Mouse (Mus musculus) C2C12 (cell line): Measurements from ENCODE around the gene Tmem131l. TPM values are rescaled to one million over a fixed set of nuclear protein-coding genes. Genes with fewer than 3 reads are reported as not detected.

Source experiments
- H3K27me3 ChIP-seq: one replicate; pipeline ENCODE4 v1.6.1; 2011; ENCODE audit not compliant: control insufficient read depth, insufficient read depth, insufficient read length
- H3K36me3 ChIP-seq: one replicate; pipeline ENCODE4 v1.6.1; 2011; ENCODE audit not compliant: control insufficient read depth, insufficient read depth
- H3K4me3 ChIP-seq: one replicate; pipeline ENCODE4 v1.5.1; 2011; ENCODE audit warnings: mild to moderate bottlenecking, control low read depth; ENCODE audit not compliant: poor library complexity, insufficient read depth, severe bottlenecking
- H3K79me2 ChIP-seq: one replicate; pipeline ENCODE4 v1.6.1; 2011; ENCODE audit not compliant: control insufficient read depth, insufficient read depth
- H3K79me3 ChIP-seq: one replicate; pipeline ENCODE4 v1.6.1; 2011; ENCODE audit warnings: low read depth, control low read depth
- H3ac ChIP-seq: one replicate; pipeline ENCODE3; 2011; ENCODE audit warnings: low read depth; ENCODE audit not compliant: control insufficient read depth, insufficient read length
- CEBPB ChIP-seq: IDR thresholded peaks from one replicate; pipeline ENCODE4 v1.6.1; 2011; ENCODE audit warnings: low read depth, mild to moderate bottlenecking, control low read depth, moderate library complexity
- CTCF ChIP-seq: IDR thresholded peaks from one replicate; pipeline ENCODE4 v1.5.1; 2011; ENCODE audit not compliant: control insufficient read depth, insufficient read depth, insufficient read length
- FOSL1 ChIP-seq: IDR thresholded peaks from one replicate; pipeline ENCODE4 v1.8.0; 2011; ENCODE audit warnings: mild to moderate bottlenecking, low read length; ENCODE audit not compliant: poor library complexity, insufficient read depth, severe bottlenecking
- MAX ChIP-seq: IDR thresholded peaks from one replicate; pipeline ENCODE4 v1.6.1; 2011; ENCODE audit warnings: mild to moderate bottlenecking, control low read depth
- MYOD1 ChIP-seq: IDR thresholded peaks from one replicate; pipeline ENCODE4 v1.6.1; 2011; ENCODE audit warnings: low read depth; ENCODE audit not compliant: control insufficient read depth, insufficient read length
- MYOG ChIP-seq: IDR thresholded peaks from one replicate; pipeline ENCODE4 v1.6.1; 2011; ENCODE audit not compliant: control insufficient read depth, insufficient read length; ENCODE audit errors: extremely low read depth
- USF1 ChIP-seq: IDR thresholded peaks from one replicate; pipeline ENCODE4 v1.6.1; 2011; ENCODE audit warnings: low read depth, mild to moderate bottlenecking, control low read depth, moderate library complexity
- polyA plus RNA-seq: library from polyadenylated mRNA; unstranded; fragments of >200 nt; fragmentation: generic; extraction: Trizol; gene quantifications from one replicate; pipeline ENCODE4 v1.2.1, GENCODE M21; 2012; ENCODE audit warnings: missing spikeins

Tmem131l gene
- polyA plus RNA-seq, 1 experiment, result 10.4 TPM

- no peak for TF ChIP-seq CTCF
- no peak for TF ChIP-seq MAX
- TF ChIP-seq FOSL1, result no peak
- TF ChIP-seq MYOG, result no peak
- no peak for TF ChIP-seq CEBPB
- TF ChIP-seq MYOD1, result no peak
- no peaks in the 10 kb centered on the region for H3K79me3 ChIP-seq
- no peaks in the 10 kb centered on the region for H3K36me3 ChIP-seq
- no peak overlapping the region for H3ac ChIP-seq
- no peak overlapping the region for H3K4me3 ChIP-seq
- no peaks in the 10 kb centered on the region for H3K27me3 ChIP-seq
- H3K79me2 ChIP-seq, result no peaks in the 10 kb centered on the region
Observed at GRCm38 (mm10) chr3:84060128-84060527, 20.2 kb upstream of the Tmem131l start.

GRCm38 (mm10) chr3:84059676-84060075 lies 19.7 kb upstream of the Tmem131l start:
- Histone ChIP-seq H3K36me3 (no peaks in the 10 kb centered on the region), H3K27me3 (no peaks in the 10 kb centered on the region), H3K79me2 (no peaks in the 10 kb centered on the region), H3ac (no peak overlapping the region), H3K4me3 (no peak overlapping the region), H3K79me3 (no peaks in the 10 kb centered on the region)
- TF ChIP-seq MAX, result no peak
- no peak for TF ChIP-seq USF1
- no peak for TF ChIP-seq MYOD1
- TF ChIP-seq FOSL1, result no peak

- H3K79me3 ChIP-seq, result no peaks in the 10 kb centered on the region
- H3K36me3 ChIP-seq, result no peaks in the 10 kb centered on the region
- TF ChIP-seq MYOG (no peak), FOSL1 (no peak), MAX (no peak)
- H3K27me3 ChIP-seq, result no peaks in the 10 kb centered on the region
- no peaks in the 10 kb centered on the region for H3K79me2 ChIP-seq
- H3ac ChIP-seq, result no peak overlapping the region
- no peak overlapping the region for H3K4me3 ChIP-seq
Observed at GRCm38 (mm10) chr3:84059261-84059660, 19.3 kb upstream of the Tmem131l start.

GRCm38 (mm10) chr3:84048729-84049175 lies 8.8 kb upstream of the Tmem131l start:
- TF ChIP-seq CEBPB (no peak), USF1 (no peak)
- Histone ChIP-seq H3ac (no peak overlapping the region), H3K36me3 (no peaks in the 10 kb centered on the region), H3K79me2 (no peaks in the 10 kb centered on the region), H3K4me3 (no peak overlapping the region), H3K79me3 (no peaks in the 10 kb centered on the region), H3K27me3 (no peaks in the 10 kb centered on the region)

- no peaks in the 10 kb centered on the region for H3K79me3 ChIP-seq
- no peak overlapping the region for H3ac ChIP-seq
- no peaks in the 10 kb centered on the region for H3K79me2 ChIP-seq
- no peaks in the 10 kb centered on the region for H3K36me3 ChIP-seq
- H3K4me3 ChIP-seq, result no peak overlapping the region
- no peaks in the 10 kb centered on the region for H3K27me3 ChIP-seq
- TF ChIP-seq CEBPB (no peak), MYOD1 (no peak), MAX (no peak), USF1 (no peak), FOSL1 (no peak), MYOG (no peak), CTCF (no peak)
Observed at GRCm38 (mm10) chr3:84046206-84046605, 6.2 kb upstream of the Tmem131l start.

- Histone ChIP-seq H3K79me3 (peaks cover 1% of the 10 kb centered on the region), H3ac (no peak overlapping the region), H3K79me2 (peaks cover 6% of the 10 kb centered on the region), H3K4me3 (no peak overlapping the region), H3K36me3 (peaks cover 3% of the 10 kb centered on the region), H3K27me3 (no peaks in the 10 kb centered on the region)
- no peak for TF ChIP-seq CTCF
- no peak for TF ChIP-seq CEBPB
- TF ChIP-seq FOSL1, result no peak
- no peak for TF ChIP-seq USF1
- TF ChIP-seq MAX, result no peak
- TF ChIP-seq MYOG, result no peak
- no peak for TF ChIP-seq MYOD1
Observed at GRCm38 (mm10) chr3:84041739-84042138, 1.8 kb upstream of the Tmem131l start.
